Mouse (Mus musculus) 3134 (cell line): ENCODE data around the gene Lrrc73.

Source experiments
- DNase-seq: peaks from one replicate; pipeline ENCODE4 v3.0.0-alpha.2; 2011; ENCODE audit warnings: low spot score; ENCODE audit not compliant: insufficient read length; ENCODE audit errors: extremely low read depth

Gene Lrrc73

DNA sequence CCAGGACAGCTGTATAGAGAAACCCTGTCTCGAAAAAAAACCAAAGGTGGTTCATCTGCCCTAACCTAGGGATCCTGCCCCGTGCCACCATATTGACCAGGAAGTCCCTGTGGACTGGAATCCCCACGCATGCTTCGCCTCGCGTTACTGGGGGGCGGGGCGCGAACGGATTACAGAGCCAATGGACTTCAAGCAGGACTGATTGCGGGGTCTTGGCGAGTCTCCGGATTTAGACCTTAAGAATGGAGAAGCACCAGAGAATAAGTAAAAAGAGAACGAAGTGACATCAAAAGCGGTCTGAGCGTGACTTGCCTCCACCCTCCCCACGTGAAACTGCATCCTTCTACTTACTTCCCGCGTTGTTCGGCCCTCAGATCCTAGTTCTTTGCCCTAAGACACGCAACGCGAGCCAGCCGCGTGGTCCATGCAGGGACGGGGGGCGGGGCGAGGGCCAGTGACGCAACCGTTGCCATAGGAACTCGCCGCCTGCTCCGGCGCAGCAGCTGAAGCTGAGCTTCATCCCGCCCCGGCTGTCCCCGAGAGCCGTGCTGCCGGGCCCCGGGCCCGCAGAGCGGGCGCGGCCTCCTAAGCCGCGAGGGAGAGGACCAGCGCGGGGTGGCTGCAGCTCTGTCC lies at the start of gene Lrrc73:
TSS of gene Lrrc73 (plus strand) at position 80 of the 633 bp plus-strand sequence.
- peak; percentile 86 for DNase-seq

DNA sequence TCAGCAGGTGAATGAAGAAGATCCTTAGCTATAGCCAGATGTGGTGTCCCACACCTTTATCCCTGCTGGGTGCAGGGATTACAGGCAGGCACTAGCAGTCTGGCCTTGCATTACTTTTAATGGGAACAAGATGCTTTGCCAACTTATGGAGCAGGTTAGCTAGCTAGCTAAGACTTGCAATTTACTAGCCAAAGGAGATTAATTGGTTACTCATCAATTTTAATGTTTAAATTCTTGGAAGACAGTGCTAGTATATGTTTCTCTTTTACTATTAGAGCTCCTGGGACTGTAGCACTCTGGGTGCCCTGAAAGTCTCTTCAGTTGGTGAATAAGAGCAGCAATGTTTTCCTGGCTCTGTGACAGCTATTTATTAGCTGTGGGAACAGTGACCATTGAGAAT lies 46.7 kb upstream of the Lrrc73 start:
- DNase-seq: no peak

DNA sequence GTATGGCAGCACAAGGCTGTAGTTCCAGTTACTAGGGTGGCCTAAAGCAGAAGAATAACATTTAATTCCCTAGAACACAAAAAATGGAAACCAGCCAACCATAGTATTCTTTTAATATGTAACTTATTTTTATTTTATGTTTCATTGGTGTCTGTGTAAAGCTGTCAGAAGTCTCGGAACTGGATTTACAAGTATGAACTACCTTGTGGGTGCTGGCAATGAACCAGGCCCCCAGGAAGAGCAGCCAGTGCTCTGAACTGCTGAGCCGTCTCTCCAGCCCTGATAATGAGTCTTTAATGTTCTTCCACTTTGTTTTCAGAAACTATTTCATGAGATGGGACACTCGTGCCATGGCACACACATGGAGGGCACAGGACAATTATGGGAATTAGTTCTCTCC lies 42.8 kb upstream of the Lrrc73 start:
- no peak for DNase-seq

DNA sequence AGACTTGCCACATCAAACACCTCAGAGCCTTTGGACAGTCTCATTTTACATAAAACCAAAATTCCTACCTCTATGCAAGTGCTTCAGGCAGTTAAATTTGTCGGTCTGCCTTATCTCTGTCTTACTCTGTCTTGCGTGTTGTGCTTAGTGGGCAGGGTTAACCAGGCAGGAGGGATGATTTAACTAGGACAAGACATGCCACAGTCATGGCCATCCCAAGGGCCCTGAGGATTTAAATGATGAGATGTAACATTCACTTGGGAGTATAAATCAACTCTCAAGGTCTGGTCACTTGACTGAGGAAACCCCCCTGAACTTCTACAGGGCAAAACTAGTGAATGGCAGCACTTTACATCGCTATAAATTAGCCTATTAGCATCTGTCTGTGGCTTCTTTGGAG lies 31.7 kb upstream of the Lrrc73 start:
- no peak for DNase-seq

DNA sequence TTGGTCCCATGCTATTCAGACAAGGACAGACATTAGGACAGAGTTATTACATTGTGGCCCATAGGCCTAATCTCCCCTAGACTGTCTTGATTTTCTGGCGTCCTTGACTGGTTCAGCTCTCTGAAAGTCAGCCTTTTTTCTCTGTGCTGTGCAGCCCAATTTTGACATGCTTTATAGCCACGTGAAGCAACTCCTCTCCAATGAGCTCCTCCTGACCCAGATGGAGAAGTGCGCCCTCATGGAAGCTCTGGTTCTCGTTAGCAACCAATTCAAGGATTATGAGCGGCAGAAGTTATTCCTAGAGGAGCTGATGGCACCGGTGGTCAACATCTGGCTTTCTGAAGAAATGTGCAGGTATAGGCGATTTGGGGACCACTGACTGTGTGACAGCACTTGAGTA lies 25.8 kb upstream of the Lrrc73 start:
- DNase-seq: no peak

DNA sequence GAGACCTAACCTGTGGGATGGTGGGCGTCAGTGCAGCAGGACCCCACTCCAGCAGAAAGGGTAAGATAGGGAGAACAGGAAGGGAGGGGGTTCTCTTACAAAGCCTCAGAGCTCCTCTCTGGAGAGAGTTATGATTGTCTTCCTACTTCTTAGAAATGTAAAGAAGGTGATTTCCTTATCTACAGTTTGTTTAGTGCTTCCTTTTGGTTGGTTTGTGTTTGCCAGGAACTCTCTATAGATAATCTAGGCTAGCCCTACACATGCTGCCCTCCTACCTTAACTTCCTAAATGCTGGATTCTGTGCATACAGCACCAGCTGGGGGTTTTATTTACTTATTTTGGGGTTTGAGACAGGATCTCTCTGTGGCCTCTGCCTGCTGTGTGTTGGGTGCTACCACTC lies 17.3 kb upstream of the Lrrc73 start:
- no peak for DNase-seq

DNA sequence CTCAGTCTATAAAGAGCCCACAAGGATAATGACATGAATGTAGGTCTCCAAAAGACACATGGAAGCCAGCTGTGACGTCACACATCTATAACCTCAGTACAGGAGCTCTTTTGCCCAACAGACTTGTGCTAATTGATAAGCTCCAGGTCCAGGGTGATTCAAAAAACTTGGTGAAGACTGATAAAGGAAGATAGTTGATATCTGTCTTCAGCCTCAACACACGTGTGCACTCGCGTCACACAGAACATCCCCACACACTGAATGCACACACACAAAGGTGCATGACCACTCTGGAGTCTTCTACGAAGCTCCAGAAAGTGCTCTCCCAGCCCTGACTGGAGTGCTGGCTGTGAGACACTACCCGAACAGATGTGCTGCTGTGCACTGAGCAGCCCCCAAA lies 16.3 kb upstream of the Lrrc73 start:
- no peak for DNase-seq

DNA sequence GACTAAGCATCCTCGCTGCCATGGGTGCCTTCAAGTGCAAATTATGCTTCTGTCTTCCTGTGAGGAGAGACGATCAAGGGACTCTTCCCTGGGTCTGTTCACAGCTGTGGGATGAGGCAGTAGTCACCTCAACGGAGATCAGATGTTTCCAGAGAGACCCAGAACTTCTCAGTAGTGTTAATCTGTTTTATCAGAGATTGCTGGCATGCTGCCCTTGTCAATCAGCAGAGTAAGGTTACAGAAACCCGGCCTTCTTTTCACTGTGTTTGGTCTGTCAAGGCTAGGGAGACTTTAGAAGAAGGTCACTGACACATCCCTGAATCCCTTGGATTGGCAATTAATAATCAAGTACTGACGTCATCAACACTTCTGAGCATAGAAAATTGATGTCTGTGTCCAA lies 15.9 kb upstream of the Lrrc73 start:
- no peak for DNase-seq

DNA sequence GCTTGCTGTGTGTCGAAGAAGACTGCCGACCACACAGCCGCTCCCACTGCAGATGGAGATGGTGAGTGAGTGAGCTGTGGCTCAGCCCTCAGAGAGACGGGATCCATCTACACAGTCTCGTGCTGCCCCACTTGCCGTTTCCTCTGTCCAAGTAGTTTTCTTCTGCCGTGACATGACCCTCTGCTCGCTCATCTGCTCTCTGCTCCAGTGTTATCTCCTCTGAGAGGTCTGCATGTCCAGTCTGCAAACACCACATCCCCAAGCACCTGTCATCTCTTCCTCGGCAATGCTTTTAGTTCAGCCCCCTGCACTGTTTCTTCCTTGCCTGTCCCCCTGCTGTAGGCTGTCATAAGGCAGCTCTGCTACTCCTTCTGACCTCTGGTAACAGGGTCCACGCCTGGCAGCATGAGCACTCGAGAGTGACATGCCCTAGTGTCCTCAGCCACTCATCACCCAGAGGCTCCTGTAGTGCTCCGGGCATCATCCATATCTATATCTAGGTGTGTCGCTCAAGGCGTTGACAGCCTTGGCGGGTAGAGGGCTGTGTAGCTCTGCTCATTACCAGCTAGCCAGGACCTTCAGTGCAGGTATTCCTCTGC lies 13.7 kb upstream of the Lrrc73 start:
- no peak for DNase-seq

DNA sequence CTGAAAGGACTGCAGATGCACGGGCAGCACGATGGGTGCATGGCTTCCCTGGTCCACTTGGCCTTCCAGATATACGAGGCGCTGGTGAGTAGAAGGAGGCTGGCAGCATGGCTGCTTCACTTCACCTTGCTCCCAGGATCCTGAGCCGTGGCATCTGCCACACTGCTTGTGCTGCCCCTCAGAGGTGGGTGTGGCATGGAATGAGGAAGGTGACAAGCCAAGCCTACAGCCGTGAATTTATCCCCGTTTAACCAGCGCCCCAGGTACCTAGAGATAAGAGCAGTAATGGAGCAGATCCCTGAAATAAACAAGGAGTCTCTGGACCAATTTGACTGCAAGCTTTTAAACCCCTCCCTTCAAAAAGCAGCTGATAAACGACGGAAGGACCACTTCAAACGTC lies 11.9 kb upstream of the Lrrc73 start:
- DNase-seq: no peak

DNA sequence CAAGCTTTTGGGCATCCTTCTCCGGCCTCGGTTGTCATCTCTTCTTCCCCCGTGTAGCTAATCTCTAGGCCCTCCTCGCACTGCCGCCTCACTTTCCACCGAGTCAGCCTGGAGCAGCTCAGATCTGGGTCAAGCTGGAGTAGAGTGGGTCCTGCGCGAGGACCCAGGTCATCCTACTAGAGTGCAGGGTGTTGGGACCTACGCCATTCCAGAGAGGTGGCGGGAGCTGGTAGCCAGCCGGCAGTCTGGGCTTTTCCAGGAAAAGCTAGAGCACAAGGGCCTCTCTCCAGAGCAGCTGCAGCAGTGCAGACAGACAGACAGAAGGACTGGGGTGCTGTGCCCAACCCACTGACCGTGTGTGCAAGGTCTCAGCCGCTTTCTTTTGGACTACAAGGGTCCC lies 11.1 kb upstream of the Lrrc73 start:
- DNase-seq: no peak

DNA sequence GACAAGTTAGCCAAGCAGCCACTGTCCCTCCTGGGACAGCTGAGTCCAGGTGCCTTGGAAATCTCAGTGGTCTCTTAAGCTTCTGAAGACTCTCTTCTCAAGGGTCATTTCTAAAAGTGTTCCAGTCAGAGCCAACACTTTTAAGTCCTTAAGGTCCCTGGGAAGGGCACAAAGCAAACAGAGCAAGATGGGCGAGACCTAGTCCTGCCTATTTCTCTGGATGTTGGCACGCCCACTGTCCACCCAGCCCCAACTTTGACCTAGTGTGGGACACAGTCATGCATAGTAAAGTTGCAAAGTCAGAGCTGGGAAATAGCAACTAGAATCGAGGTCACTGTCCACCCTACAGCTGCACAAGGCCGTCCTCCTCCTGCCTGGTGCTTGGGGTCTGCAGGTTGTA lies 10.3 kb upstream of the Lrrc73 start:
- no peak for DNase-seq

DNA sequence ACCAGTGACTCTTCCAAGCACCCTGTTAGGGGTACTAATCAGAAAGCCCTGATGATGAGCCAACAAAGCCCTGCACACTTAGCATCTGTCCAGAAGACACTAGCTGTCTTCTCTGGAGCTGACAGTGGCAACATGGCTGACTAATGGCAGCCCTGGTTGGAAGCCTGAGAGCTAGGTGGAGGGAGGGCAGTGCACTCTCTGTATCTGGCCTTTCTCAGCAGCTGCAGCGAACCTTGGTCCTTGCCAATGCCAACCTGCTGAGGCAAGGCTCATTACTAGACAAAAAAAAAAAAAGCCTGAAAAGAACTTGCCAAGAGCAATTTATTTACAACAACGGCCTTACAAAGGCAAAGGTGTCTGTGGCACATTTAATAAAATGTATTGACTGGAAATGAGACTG lies 9.7 kb upstream of the Lrrc73 start:
- no peak for DNase-seq

DNA sequence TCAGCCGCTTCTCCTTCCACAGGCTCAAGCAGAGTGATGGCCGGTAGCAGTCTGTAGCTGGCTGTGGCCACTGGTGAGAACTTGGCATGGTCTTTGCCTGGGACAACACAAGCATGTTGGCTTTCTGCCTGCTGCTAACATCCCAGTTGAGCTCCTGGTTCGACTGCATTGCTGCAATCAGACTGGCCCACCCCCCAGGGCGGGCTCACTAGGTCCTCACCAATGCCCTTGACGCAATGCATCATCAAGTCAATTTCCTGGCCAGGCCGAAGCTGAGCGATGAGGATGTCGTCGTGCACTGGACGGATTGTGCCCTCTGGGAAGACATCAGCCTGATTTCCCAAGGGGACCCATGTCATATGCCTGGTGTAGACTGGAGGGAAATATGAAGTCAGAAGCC lies 8.8 kb upstream of the Lrrc73 start:
- no peak for DNase-seq

DNA sequence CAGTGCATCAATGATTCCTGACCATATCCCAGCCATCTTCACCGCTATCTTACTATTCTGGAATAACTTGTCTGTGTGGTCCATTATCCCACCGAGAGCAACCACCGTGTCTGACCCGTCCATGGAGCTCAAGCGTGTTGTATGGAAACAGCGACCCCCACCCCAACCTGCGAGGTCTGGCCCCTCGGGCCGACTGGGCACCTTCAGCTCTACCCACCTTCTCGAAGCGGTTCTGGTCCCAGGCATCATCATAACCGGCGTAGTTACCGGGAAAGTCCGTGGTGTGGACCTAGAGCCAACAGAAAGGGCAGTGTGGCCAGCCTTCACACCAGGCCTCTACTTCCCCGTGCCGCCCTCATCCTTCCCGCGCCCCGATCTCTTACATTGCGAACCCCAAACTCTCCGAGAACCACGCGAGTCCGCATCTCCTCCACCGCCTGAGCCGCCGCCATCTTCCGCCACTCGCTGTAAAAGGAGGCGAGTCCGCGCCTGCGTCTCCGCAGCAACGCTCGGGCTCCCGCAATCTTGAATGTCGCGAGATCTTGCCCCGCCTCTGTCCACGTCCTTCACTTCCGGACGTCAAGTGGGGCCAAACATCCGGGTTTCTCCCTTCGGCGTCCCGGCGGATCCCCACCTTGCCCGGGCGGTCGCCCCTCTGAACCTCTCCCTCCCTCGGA lies 5.7 kb upstream of the Lrrc73 start, which contains the start of the genes Polr1c and Yipf3:
TSS of gene Polr1c (minus strand) at position 543 of the 677 bp plus-strand sequence.
TSS of gene Yipf3 (plus strand) at position 569 of the 677 bp plus-strand sequence.
- peak; percentile 91 for DNase-seq

DNA sequence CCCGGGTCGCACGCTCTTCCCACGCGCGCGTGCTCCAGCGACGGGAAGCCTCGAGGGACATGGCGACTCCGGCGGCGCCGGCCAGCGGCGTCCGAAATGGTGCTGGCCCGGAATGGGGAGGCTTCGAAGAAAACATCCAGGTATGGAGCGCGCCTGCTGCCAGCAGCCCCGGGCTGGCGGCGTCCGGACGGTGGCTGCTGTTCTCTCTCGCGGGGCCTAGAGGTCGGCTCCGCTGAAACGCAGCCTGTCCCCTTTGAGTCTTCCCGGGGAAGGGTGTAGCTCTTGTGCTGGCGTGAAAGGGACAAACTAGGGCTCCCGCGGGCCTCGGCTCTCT lies 5.2 kb upstream of the Lrrc73 start:
- no peak for DNase-seq

DNA sequence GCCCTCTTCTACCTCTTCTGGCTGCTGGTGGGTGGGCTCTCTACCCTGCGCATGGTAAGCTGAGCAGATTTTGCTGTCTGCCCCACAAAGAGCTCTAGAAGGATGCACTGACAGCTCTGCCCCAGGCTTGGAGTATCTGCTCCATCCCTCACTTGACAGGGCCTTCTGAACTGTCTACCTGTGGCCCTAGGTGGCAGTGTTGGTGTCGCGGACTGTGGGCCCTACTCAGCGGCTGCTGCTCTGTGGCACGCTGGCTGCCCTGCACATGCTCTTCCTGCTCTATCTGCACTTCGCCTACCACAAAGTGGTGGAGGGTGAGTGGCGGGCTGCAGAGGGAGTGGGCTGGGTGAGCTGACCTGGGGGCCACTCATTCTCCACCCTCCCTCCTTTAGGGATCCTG lies 2.2 kb upstream of the Lrrc73 start:
- DNase-seq: no peak

DNA sequence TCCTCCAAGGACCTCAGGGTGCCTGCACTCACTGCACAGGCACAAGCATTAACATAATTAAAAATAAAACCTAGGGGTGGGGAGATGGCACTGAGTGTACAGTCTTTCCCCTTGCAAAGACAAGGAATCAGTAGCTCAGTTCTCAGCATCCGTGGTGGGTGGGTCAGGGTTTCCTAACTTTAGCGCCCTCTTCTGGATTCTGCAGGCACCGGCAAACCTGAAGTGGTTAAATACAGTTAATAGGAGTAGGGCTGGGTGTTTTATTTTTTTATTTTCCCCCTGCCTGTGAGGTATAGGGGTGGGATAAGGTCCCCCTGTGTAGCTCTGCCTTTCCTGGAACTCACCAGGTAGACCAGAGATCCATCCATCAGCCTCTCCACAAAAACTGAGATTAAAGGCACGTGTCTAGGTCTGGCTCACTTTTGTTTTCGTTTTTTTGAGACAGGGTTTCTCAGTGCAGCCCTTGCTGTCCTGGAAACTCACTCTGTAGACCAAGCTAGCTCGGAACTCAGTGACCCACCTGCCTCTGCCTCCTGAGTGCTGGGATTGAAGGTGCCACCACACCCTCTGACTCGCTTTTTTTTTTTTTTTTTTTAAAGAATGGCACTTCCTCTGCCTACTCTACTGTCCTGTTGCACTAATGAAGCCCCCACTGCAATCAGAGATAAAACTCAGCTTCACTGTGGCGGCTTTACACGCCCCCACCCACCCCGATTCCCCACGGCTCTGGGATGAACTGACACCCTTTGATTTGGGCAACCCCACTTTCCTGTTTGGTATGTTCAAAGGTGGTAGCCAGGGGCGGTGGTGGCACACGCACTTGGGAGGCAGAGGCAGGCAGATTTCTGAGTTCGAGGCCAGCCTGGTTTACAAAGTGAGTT lies 520 bp upstream of the Lrrc73 start:
- no peak for DNase-seq

DNA sequence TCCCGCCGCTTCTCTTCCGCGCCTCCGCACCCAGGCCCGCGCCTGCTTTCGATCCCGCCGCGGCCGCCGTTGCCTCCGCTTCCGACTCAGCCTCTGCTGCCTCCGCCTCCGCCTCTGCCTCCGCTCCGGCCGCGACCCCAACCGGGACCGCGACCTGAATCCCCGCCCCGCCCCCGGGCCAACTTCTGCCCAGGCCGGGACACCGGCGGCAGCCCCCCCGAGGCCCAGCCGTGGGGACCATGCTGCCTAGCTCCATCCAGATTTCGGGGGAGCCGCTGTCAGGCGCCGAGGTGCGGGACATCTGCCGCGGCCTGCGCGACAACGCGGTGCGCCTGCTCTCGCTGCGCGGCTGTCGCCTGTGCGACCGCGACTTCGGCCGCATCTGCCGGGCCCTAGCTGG lies 775 bp downstream of the Lrrc73 start:
- no peak for DNase-seq

DNA sequence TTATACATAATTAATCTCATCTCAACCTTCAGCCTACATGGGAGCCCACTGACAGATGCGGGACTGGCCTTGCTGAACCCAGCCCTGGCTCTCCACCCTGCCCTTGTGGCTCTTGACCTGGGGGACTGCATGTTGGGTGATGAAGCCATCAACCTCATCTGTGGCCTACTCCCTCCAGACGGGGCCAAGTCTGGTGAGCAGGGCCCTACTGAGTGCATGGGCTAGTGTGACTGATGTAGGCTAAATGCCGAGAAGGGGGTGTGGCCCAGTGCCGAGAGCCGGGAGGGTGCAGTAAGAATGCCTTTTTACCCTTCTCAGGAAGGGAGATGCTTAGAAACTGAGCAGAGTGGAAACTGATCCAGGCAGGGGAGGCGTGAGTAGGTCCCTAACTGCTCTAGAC lies 1.8 kb downstream of the Lrrc73 start:
- no peak for DNase-seq

DNA sequence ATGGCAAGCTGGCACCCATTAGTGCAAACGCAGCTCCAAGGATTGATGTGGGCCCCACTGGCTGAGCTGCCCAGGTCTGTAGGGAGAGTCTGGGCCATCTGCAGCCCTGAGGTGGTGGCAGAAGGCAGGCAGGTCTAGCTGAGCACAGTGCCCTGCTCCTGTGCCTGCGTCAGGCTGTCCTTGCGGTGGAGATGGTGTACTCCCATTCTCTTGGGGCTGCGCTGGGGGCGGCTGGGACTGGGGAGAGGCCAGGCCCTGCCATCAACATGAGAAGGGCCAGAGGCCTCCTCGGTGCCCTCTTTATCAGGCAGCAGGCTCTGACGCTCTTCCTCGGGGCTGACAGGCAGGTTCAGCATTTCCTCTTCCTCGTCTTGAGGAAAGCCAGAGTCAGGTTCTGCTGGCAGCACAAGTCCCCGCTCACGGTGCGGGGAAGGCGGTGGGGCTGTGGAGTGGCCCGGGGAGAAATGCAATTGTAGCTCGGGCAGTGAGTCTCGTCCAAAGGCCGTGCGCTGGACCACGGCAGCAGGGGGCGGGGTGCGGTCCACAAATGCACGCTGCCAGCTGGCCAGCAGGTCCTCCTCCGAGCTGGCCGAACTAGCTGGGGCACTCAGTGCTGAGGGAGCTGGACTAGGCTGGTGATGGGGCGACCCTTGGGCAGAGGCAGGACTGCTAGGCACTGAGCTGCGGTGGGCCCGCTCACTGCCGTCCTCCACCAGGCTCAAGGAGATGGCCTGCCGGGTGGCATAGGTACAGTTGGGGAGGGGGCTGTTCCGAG lies 5.1 kb downstream of the Lrrc73 start:
- no peak for DNase-seq
